Mouse (Mus musculus): Measurements from ENCODE around the gene Cln6. TPM values are rescaled to one million over a fixed set of nuclear protein-coding genes. Genes with fewer than 3 reads are reported as not detected.
"Not testable (repeated sequence)": the region's sequence is repeated elsewhere in the genome, so short reads cannot be mapped to it uniquely, and the experiment has no call there.

Cln6 gene
- polyA plus RNA-seq, 3 experiments from 2014 or later: 7.2 to 9.9 (median 9.7) TPM

DNA sequence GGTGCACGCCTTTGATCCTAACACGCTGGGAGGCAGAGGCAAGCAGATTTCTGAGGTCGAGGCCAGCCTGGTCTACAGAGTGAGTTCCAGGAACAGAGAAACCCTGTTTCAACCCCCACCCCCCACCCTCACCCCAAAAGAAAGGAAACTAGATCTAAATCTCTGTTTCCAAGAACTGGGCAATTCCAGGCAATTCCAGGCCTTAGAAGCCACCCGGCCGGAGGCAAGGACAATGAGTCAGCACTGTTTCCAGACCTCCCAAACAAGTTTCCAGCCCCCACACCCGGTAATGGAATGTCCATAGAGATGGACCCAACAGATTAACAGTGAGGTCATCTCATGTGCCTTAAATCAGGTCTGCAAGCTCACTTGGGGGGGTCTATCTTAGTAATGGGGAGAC, 8.7 kb upstream of the Cln6 start:
- ATAC-seq: no peak

DNA sequence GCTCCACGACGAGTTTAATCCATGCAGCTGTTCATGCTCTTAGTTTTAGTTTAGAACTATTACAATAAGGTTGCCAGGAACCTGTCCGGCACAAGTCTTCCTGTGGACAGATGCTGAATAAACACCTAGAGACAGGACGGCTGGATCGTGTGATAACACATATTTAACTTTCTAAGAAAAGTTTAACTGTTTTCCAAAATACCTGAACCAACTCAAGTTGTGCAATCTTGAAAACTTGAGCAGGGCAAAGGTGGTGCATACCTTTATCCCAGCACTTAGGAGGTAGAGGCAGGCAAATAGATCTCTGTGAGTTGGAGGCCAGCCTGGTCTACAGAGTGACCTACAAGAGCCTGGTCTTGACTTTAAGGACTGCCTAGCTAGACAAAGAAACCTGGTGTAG, 3.7 kb upstream of the Cln6 start:
- ATAC-seq: no peak

DNA sequence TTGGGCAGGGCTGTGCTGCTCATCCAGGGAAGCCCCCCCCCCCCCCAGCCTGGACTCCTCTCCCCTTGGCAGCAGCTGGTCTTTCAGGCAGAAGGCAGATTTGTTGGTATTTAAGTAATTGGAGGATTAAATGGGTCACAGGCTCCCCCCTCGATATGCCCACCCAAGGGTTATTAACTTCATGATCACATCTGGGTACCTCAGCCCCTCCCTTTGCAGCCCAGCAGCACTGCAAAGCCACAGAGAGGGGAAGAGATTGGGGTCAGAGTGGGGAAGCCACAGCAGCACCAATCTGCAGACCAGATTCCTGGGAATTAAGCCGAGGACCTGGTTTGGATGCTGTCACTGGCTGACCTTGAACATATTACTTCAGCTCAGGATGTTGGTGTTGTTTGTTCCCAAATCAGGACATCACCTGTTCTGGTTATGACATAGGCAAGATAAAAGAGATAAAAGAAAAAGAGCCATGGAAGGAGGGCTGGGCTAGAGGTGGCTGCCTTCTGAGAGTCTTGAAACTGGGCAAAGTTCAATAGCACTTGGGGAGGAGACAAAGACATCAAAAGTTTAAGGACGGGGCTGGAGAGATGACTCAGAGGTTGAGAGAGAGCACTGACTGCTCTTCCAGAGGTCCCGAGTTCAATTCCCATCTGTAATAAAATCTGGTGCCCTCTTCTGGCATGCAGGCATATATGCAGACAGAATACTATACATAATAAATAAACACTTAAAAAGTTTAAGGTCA, 2.7 kb upstream of the Cln6 start:
- no peak for ATAC-seq

DNA sequence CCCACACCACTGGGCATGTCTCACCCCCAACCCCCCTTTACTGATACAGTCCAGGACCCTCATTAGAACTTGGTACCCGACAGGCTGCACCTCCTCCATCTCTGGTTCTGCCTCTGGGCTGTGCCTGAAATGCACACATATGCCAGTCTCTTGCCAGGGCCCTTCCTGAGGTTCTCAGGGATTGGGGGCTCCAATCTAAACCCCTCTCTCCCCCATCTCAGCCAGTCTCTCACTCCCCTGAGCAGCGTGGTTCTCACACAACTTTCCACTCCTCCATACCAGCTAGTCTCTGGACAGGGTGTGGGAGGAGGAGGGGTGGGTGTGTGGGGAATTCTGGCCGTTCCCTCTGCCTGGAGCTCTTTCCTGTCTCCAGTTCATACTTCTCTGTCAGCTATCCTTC, 974 bp upstream of the Cln6 start:
- no peak for ATAC-seq

DNA sequence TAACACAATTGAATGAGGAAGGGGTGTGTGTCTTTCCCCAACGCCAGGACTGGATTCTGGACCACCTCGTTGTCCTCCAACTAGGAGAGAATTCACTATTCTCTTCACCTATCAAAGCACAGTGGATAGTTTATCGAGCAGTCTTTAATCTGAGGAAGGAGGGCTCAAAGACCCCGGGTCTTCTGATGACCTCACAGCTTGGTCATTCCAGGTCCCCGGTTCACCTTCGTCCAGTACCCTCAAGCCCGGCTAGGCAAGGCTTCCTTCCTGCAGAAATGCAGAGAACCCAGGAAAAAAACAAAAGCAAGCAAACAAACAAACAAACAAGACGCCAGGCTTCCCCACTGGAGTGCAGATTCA, 459 bp upstream of the Cln6 start:
- ATAC-seq: no peak

DNA sequence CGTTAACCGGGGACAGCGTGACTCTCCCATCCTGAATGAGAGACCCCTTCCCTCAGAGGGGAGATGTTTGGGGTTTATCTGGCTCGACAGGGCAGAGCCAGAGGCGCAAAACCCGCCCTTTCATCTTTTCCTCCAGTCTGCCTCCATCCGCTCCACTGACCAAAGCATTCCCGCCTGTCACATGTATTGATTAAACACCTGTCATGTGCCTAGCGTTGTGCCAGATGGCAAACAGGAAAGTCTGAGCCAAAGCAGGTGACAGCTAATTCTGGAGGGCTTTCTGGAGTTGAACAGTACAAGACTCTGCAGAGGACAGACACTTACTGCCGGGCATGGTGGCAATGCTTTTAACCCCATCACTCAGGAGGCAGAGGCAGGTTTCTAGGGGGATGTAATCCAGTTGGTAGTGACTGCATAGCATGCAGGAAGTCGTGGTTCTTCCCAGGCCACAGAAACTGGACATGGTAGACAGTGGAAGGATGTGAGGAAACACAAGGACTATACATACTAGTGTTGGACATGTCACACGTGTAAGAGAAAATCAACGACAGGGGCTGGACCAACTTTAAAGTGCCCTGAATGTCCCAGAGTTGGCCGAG, 686 bp downstream of the Cln6 start:
- no peak for ATAC-seq

DNA sequence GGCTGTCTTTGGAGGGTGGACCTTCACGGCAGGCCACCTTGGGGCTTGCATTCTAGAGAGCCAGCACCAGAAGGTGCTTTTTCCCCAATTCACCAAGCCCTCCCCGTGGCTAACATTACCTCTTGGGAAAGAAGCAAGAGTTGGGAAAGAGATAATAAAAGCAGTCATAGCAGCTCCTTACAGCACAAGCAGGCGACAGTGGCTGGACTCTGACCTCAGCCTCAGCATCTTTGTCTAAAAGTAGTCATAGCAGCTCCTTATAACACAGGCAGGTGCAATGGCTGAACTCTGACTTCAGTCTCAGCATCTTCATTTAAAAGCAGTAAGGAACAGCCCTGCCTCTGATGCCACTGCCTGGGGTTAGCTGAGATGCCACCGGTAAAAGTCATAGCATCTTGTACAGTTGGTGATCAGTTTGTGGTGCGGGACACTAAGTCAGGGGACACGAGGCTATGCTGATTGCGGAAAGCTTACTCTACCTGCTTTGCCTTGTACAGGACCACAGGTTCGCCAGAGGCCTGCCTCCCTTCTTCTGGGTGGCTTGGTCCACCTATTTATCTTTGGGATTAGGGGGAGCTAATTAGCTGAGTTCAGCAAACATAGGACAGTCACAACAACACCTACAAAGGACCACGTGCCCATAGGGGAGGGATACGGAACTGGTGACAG, 4.9 kb downstream of the Cln6 start:
- no peak for ATAC-seq

DNA sequence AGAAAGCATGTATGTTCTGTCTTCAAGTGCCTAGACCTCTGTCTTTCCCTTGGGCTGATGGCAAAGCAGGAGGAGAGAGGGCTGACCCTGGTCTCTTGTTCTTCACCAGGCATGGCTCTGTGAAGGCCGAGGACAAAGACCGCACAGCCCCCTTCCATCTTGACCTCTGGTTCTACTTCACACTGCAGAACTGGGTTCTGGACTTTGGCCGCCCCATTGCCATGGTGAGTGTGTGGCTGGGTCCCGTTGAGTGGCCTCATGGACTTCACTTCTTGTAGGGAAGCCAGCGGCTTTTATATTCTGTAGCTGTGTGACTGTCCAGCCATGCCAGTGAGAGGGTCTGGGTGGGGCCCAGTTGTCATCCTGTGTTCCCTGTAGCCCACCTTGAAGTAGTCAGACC, 5.9 kb downstream of the Cln6 start:
- no peak for ATAC-seq

DNA sequence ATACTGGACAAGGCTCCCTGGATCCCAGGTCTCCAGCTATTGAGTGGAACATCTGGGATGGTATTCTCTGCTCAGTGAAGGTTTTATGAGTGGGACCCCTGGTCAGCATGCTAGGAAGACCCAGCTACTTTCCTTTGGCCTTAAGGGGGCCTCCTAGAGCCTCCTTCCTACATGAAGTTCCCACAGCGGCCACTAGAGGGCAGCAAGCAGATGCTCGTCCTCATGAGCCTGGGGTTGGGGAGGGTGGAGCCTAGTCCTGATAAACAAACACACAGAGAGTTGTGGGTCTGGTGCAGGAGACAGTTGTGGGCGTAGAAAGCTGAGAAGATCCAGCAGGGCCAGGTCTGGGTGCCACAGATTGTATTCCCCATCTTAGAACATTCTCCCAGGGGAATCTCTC, 9.1 kb downstream of the Cln6 start:
- peak; percentile 78 for ATAC-seq

DNA sequence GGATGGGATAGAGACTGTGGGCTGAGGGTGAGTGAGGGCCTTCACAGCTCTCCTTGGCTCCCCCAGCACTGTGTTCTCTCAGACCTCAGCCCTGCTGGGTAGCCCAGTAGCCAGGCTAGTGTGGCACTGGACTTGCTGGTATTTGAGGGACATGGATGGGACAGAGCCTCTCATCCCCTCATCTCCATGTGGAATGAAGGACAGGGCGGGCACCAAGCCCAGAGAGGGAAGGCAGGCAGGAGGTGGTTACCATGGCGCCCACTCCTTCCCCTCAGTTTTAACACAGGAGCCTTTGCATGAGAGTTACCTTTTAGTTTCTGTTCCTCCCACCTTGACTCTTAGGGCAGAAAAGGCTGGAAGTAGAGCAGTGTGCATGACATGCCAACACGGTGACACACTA, 10.1 kb downstream of the Cln6 start:
- no peak for ATAC-seq

DNA sequence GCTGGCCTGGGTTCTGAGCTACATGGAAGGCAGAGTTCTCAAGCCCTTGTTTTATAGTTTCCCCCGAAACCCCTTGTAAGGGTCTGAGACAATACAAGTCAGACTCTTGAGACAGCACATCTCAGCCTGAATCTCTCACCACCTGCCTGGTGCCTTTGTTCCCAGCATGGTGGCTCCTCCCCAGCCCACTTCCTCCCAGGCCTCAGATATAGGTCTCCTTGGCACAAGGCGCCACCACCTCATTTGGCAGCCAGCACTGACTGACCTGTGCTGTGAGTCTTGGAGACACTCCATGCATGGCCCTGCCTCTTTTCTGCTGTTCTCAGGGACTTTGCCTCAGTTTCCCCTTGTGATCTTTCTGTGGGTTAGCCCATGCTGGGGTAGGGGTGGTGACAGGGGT, 13.0 kb downstream of the Cln6 start:
- no peak for ATAC-seq

DNA sequence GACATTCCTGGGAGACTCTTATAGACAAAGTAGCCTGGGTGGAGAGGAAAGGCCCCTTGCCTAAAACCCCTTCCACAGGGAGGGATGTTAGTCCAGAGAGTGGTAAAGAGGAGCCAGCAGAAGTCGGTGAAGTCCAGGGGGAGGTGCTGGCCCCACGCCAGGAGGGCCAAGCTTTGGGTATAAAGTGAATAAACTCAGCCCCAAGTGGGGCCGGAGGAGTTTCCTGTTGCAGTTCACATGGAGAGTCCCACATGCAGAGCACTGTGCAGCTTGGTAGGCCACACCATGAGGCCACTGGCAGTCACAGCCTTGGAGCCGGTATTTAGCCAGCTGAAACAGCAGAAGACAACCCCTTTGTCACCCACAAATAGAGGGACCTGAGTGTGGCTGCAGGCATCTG, 15.9 kb downstream of the Cln6 start:
- ATAC-seq: no peak

DNA sequence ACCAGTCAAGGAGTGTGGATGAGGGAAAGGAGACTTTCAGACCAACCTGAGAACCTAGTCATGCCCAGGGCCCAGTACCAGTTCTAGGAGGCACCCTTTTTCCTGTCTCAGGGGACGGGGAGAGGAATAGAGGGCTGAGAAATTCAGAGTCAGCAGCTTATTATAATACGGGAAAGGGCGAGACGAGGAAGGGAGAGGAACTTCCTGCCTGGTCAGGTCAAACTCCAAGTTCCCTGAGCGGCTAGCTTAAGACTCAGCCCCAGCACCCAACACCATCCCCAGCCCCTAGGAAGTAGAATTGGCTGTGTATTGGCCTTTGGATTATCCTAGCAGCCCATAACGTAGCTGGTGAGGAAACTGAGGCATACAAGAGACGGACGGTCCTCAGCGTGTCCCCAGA, 18.6 kb downstream of the Cln6 start:
- no peak for ATAC-seq

DNA sequence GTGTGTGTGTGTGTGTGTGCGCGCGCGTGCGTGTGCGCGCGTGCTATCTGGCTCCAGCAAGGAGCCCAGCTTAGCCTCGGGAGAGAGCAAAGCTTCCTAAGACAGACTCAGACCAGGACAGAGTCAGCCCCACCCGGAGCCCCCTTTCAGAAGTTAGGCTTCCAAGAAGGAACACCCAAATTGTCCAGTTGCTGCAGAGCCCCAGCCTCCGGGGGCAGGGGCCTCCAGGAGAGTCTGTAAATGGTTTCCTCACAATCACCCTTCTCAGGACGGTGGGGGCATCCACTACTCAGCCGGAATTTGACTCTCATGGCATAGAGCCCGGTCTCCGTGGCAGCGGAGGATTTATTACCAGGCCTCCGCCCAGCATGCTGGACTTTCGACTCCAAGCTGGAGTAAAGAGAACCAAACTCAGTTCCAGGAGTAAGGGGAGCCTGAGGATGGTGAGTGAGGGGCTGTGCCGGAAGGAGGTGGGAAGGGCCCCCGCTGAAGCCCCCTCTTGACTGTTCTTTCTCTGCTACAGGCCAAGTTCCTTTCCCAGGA, 19.2 kb downstream of the Cln6 start, which contains the start of gene Calml4:
Gene Calml4, plus strand, starts transcription at position 362 of the 543 bp plus-strand sequence.
- no peak for ATAC-seq

DNA sequence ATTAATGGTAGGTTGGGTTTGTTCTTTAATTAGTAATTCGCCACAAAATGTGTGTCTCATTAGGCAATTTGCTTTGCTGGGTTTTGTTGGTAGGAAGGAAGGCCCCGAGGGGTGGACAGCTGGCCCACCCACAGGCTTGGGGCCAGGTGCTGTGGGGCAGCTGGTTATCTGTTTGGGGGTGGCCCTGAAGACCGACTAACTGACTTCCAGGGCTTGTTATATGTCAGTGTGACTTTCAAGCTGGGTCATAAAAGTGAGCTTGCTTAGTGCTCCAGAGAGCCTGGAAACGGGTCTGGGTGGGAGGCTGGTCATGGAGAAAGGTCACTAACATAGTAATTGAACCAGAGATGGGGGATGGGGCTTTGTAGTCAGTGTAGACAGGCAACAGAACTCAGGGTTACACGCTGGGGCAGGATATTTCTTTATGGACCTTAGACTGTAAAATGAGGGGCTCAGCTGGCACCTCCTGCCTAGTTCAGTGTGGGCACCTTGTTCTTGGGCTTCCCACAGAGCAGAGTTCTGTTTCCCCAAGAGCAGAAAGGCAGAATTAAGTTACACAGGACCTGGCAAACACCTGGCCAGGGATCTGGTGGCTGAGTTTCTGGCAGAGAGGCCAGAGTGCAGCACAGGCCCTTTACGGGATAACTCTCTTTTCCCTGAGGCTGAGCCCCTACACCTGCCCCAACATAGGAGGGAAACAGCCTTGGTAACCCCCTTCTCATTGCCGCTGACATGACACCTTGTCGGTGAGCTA, 19.9 kb downstream of the Cln6 start:
- ATAC-seq: no peak

DNA sequence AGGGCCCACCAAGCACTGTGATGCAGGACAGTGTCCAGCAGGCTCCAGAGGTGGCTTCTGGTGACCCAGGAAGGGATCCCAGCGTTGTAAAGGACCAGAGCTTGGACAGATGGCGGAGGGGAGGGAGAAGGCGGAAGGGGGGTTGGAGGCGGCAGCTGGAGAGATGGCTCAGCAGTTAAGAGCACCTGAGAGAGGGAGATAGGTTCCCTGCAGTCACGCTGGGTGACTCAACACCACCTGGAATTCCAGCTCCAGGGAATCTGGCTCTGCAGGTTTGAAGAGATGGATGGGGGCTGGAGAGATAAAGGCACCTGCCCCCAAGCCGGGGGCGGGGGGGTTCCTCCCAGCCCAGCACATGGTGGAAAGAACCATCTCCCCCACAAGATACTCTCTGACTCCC, 21.5 kb downstream of the Cln6 start:
- ATAC-seq: not testable (repeated sequence)

DNA sequence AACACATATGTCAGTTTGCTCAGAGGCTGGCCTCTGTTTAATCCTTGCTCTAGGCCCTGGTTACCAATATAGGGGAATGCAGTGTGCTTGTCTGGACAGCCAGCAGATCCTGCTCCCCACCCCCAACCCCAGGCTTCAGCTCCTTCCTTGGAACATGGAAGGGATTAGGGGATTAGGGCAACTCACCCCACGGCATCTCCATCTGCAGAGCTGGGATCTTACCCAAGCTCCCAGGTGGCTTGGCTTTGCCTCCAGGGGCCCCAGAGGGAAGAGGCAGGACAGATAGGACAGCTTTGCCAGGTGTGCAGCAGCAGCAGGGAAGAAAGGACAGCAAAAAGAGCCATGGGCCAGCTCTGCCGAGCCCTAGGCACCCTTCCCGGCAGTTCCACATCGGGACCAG, 22.3 kb downstream of the Cln6 start:
- ATAC-seq: no peak

DNA sequence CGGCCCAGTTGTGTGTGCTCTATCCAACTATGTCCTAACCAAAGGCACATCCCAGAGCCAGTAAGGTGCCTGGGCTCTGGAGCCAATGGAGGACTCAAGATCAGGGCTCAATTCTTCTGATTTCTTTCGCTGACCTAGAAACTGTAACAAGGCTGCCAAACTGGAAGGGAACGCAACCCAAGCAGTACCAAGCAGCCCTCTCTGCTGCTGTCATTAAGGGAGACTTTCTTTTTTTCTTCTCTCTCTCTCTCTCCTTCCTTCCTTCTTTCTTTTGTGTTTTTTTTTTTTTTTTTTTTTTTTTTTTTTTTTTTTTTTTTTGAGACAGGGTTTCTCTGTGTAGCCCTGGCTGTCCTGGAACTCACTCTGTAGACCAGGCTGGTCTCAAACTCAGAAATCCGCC, 30.7 kb downstream of the Cln6 start:
- not testable (repeated sequence) for ATAC-seq

DNA sequence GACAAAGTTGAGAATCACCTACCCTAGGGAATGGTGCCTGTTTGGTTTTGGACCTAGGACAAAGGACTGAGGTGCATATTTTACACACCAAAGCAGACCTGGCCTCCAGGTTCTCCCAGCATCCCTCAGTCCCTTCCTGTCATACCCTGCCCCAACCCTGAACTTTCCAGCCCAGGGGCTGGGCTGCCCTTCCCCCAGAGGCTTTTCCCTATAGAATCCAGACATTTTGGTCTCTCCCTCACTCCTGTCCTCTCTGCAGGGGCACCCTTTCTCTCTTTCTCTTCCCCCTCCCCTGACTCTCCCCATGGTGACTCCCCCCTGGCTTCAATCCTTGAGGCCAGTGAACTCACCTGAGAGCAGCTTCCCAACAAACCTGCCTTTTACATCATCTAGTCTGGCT, 32.1 kb downstream of the Cln6 start:
- no peak for ATAC-seq

DNA sequence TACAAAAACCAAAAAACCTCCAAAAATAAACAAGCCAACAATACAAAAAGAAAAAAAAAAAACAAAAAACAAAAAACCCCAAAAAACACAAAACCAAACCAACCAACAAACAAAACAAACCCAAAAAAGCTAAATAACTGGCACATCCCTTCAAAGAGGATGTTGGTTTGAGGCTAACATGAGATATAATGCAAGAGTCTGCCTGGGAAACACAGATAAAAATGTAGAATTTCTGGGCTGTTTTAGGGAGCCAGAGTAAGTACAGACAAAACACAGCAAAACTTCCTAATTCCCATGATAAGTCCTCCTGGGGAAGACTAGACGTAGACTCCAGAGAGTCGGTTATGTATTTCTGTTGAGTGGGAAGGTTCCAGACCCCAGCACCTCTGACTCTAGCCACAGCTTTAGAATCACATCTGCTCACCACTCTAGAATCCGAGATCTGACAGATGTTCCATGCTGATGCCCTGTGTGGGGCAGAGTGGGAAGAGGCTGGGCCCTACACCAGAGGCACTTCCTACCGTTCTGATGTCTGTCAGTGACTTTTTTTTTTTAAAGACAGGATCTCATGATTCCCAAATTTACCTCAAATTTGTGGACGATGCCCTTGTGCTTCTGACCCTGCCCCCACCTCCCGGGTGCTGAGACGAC, 38.5 kb downstream of the Cln6 start:
- no peak for ATAC-seq

DNA sequence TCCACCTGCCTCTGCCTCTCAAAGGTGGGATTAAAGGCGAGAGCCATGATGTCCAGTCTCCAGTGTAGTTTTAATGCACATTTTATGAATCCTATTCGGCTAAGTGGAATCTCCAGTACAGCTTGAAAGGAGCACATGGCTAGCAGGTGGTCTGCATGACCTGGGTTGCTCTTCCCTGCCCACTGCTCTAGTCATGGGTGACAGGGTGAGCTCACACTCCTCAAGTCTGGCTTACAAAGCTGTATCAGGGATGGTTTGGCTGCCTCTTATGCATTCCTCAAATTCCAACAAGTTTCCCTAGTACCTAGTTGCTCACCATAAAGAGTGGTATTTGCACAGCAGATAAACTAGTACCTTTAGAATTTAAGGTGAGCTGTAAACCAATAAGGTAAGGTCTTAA, 39.2 kb downstream of the Cln6 start:
- no peak for ATAC-seq

DNA sequence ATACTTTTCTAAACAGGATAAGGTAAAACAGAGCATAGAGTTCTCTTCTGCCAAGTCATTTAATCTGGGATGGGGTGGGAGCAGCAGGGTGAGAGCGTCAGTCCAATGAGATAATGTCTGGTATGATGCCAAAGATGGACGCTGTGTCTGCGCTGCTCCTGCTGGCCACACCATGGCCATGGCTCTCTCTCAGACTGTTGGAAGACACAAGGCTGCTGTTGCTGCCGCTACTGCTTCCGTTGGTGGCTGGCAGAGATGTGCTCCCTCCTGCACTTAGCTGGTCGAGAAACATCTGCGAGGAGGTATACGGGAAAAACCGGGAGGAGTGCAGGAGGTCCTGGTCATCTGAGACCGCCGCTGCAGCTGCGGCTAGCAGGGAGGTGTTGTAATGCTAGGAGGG, 43.3 kb downstream of the Cln6 start:
- no peak for ATAC-seq

DNA sequence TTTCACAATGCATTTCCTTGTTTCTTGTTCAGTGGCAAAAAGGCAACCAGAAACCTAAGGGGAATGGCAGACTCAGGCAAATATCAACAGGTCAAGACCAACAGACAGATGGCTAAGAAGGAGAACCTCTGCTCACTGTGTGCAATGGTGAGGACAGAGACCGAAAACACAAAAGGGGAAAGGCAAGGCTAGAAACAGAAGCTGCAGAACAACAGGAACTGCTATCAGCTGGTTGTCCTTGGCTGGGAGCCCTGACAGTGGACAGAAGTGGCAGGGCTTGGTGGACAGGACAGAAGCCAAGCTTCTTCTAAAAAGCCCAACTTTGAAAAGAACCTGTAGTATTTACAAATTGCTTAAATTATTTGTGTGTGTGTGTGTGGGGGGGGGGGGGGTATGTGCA, 55.9 kb downstream of the Cln6 start:
- no peak for ATAC-seq

Measured in inflammation-experienced regulatory T-cells, adult 6 months (primary cell).